Mouse (Mus musculus) midbrain, embryonic 12.5 days (tissue): ENCODE data around the gene Agbl1. TPM values are rescaled to one million over a fixed set of nuclear protein-coding genes. Genes with fewer than 3 reads are reported as not detected.

Experiments used
- ATAC-seq: fragments of 200-750 bp; cut with Nextera tagmentation; 2 replicates; pipeline ENCODE4 v1.8.0; 2017; ENCODE audit warnings: low read depth, moderate TSS enrichment, moderate library complexity; ENCODE audit not compliant: low FRiP score
- H3K27ac ChIP-seq: fragments of 300-500 bp; sonication (generic); replicated peaks from 2 replicates; pipeline ENCODE4 v1.5.1; 2016; ENCODE audit warnings: mild to moderate bottlenecking
- H3K27me3 ChIP-seq: fragments of 300-500 bp; sonication (generic); 2 replicates; pipeline ENCODE4 v1.6.1; 2016; ENCODE audit warnings: mild to moderate bottlenecking
- H3K36me3 ChIP-seq: fragments of 300-500 bp; sonication (generic); 2 replicates; pipeline ENCODE4 v1.6.1; 2016
- H3K4me1 ChIP-seq: fragments of 300-500 bp; sonication (generic); 2 replicates; pipeline ENCODE4 v1.6.1; 2016
- H3K4me2 ChIP-seq: fragments of 300-500 bp; sonication (generic); replicated peaks from 2 replicates; pipeline ENCODE4 v1.6.1; 2016; ENCODE audit warnings: mild to moderate bottlenecking, moderate library complexity
- H3K4me3 ChIP-seq: fragments of 300-500 bp; sonication (generic); 2 replicates; pipeline ENCODE4 v1.5.1; 2016; ENCODE audit warnings: mild to moderate bottlenecking
- H3K9ac ChIP-seq: fragments of 300-500 bp; sonication (generic); replicated peaks from 2 replicates; pipeline ENCODE4 v1.6.1; 2016; ENCODE audit warnings: mild to moderate bottlenecking, moderate library complexity
- H3K9me3 ChIP-seq: fragments of 300-500 bp; sonication (generic); 2 replicates; pipeline ENCODE4 v1.6.1; 2016; ENCODE audit warnings: mild to moderate bottlenecking
- WGBS: fragments of 180-500 bp; shearing (Covaris S2); methylation state at CpG from one replicate; pipeline ENCODE4 v1.1.7; 2016; 5-methylcytosine and 5-hydroxymethylcytosine counted together
- polyA plus RNA-seq: library from polyadenylated mRNA; unstranded; fragments of >200 nt; fragmentation: Nextera tagmentation; extraction: Ambion mirVana; gene quantifications from 2 replicates; pipeline ENCODE4 v1.2.1, GENCODE M21; 2016

The Agbl1 gene
- polyA plus RNA-seq, 1 experiment from 2014 or later = 0.06 TPM

DNA sequence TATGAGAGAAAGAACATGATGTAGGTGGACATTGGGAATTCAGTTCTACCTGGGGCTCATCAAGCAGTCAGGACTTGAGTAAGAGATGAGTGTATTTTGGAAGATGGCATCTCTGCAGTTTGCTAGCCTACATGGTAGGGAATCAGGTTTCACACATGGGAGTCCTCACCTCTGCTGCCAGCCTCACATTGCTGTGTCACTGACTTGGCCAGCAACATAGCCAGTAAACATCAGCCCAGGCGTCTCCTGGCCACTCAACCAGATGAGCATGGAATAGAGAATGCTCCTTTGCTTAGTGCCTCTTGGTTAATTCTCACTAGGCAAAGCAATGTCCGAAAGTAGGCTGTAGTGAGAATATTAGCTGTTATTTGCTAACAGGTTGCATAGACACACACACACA is 255.9 kb downstream of the Agbl1 start:
- no peaks in the 10 kb centered on the region for H3K36me3 ChIP-seq
- no peaks in the 10 kb centered on the region for H3K27me3 ChIP-seq
- H3K9me3 ChIP-seq = no peaks in the 10 kb centered on the region
- H3K9ac ChIP-seq = no peak overlapping the region
- no peak overlapping the region for H3K4me3 ChIP-seq
- no peak overlapping the region for H3K4me2 ChIP-seq
- H3K27ac ChIP-seq = no peak overlapping the region
- ATAC-seq = no peak
- no peaks in the 10 kb centered on the region for H3K4me1 ChIP-seq
- 92% methylated on average over 2 of the region's 2 CpGs for WGBS

DNA sequence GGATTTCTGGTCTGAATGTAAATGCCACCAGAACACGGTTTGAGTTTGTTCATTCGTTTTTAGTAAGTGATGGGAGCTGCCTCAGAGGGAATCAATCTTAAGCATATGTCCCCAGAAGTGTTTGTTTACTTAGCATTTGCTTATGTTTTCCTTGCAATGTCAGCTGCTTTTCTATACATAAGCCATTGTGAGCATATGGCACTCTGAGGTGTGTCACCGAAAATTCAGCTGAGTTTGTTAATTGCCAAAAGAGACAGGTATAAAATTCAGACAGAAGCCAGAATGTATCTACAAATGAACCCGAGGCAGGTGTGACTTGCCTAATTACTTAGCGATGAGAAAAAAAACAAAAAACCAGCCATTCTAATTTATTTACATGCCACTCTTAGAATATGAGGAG is 257.8 kb downstream of the Agbl1 start:
- no peak for ATAC-seq
- H3K9me3 ChIP-seq = no peaks in the 10 kb centered on the region
- no peaks in the 10 kb centered on the region for H3K36me3 ChIP-seq
- WGBS = 86% methylated on average over 5 of the region's 5 CpGs
- H3K27me3 ChIP-seq = no peaks in the 10 kb centered on the region
- H3K4me3 ChIP-seq = no peak overlapping the region
- H3K4me2 ChIP-seq = no peak overlapping the region
- no peaks in the 10 kb centered on the region for H3K4me1 ChIP-seq
- no peak overlapping the region for H3K27ac ChIP-seq
- H3K9ac ChIP-seq = no peak overlapping the region

DNA sequence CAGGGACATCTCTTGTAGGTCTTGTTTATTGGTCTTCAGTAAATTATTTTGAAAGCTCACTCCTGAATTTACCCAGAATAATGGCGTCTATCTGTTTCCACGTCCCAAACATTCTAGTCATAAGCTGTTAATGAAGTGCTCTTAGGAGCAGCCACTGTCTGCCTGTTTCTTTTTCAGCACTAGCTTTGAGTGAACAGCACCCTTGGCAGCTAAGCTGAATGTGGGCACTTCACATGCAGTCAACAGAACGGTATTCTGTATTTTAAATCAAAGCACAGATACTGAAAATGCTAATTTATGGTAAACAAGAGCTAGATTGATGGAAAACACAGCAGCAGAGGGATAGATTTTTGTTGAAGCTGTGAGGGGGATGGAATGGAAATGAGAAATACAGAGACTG is 294.6 kb downstream of the Agbl1 start:
- Histone ChIP-seq H3K4me2 (no peak overlapping the region), H3K36me3 (no peaks in the 10 kb centered on the region), H3K9me3 (no peaks in the 10 kb centered on the region), H3K27ac (no peak overlapping the region), H3K4me3 (no peak overlapping the region), H3K4me1 (no peaks in the 10 kb centered on the region), H3K27me3 (no peaks in the 10 kb centered on the region), H3K9ac (no peak overlapping the region)
- no peak for ATAC-seq
- WGBS = 46% methylated on average over 3 of the region's 3 CpGs

DNA sequence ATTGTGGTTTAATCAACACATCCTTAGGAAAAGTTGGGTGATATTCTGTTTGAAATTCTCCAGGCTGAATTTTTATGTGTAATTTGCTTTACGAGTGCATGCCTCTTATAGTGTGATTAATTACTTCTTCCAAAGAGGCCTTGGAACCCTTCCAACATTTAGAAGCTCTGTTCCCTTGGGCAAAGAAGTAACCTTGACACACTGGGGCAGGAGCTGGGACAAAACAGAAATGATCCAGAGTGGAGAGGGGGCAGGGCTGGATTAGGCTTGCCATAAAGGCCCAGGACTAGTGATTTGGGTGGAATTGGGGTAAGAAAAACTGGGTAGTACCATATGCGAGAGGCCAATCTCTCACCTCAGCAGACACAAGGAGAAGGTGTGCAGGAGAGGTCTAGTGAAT is 316.8 kb downstream of the Agbl1 start:
- H3K4me3 ChIP-seq = no peak overlapping the region
- no peak overlapping the region for H3K9ac ChIP-seq
- H3K9me3 ChIP-seq = no peaks in the 10 kb centered on the region
- H3K27ac ChIP-seq = no peak overlapping the region
- H3K27me3 ChIP-seq = no peaks in the 10 kb centered on the region
- WGBS = 83% methylated on average over 2 of the region's 2 CpGs
- no peak for ATAC-seq
- no peaks in the 10 kb centered on the region for H3K36me3 ChIP-seq
- no peak overlapping the region for H3K4me2 ChIP-seq
- no peaks in the 10 kb centered on the region for H3K4me1 ChIP-seq

DNA sequence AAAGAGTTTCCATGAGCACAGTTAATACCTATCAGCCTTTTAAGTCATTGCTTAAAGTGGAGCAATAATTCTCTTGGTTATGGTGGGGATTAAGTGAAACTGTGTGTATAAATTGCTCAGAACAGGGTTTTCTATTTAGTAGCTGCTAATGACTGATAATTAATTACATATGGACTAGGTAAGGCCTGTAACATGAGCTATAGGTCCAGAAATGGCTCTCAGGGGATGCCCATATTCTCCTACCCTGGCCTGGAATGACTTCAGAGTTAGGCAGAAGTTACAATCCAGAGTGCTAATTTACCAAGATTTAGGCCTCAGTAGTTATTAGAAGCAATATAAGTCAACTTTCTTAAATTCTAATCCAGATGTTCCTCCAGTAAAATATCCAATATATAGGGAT is 317.6 kb downstream of the Agbl1 start:
- H3K4me1 ChIP-seq = no peaks in the 10 kb centered on the region
- H3K27me3 ChIP-seq = no peaks in the 10 kb centered on the region
- no peak overlapping the region for H3K9ac ChIP-seq
- no peak overlapping the region for H3K4me3 ChIP-seq
- ATAC-seq = no peak
- no peaks in the 10 kb centered on the region for H3K36me3 ChIP-seq
- H3K27ac ChIP-seq = no peak overlapping the region
- H3K4me2 ChIP-seq = no peak overlapping the region
- no peaks in the 10 kb centered on the region for H3K9me3 ChIP-seq

DNA sequence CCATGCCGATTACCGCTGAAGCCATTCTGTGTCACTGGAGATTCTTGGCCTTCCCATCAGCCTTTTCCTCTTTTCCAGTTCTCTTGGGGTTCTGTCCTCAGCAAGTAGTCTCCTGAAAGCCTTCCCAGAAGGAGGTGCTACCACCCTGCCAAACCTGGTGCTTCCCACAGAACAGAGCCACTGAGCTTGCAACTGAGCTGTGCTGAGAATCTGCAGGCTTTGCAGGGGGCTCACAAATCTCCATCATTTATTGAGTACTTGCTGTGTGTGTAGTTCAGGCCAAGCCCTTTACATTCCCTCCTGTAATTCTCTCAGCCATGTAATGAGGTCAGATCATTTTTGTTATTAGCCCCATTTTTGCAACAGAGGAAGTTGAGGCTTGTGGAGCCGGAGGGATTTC is 322.2 kb downstream of the Agbl1 start:
- Histone ChIP-seq H3K9me3 (no peaks in the 10 kb centered on the region), H3K36me3 (no peaks in the 10 kb centered on the region), H3K4me2 (no peak overlapping the region), H3K27ac (no peak overlapping the region), H3K4me3 (no peak overlapping the region), H3K9ac (no peak overlapping the region), H3K4me1 (no peaks in the 10 kb centered on the region), H3K27me3 (no peaks in the 10 kb centered on the region)
- 88% methylated on average over 3 of the region's 3 CpGs for WGBS
- no peak for ATAC-seq

DNA sequence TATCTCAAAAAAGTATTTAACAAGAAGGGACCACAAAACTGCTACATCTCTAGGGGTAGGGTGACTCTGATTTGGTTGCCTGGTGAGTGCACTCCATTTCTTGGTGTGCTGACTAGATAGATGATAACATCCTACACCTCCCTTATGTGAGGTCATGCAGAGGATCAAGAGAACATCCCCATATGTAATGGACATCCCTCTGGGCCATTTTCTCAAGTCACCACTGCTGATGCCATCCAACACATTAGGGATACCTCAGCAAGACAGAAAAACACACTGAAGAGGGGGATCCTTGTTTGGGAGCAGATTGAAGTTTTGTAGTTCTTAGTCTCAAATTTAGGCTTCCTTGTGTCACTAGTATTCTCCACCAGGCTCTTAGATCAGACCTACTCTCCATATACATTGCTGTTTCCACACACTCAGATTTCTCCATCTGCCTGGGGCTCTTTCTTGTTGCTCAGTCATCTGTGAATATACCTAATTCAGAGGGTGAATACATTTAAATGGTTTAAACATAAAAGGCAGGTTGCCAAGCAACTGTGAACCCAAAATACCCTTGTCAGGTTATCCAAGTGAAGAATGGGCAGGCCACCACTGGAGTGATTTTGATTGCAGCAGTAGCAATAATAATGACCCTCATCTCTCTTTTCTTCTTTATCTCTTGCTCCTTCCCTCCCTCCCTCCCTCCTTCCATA is 331.0 kb downstream of the Agbl1 start:
- Histone ChIP-seq H3K4me2 (no peak overlapping the region), H3K9me3 (no peaks in the 10 kb centered on the region), H3K27ac (no peak overlapping the region), H3K4me1 (peaks cover 18% of the 10 kb centered on the region; the same call in 1 of the 2 replicates), H3K9ac (no peak overlapping the region), H3K4me3 (no peak overlapping the region), H3K36me3 (no peaks in the 10 kb centered on the region), H3K27me3 (no peaks in the 10 kb centered on the region)
- ATAC-seq = peak; percentile 86

DNA sequence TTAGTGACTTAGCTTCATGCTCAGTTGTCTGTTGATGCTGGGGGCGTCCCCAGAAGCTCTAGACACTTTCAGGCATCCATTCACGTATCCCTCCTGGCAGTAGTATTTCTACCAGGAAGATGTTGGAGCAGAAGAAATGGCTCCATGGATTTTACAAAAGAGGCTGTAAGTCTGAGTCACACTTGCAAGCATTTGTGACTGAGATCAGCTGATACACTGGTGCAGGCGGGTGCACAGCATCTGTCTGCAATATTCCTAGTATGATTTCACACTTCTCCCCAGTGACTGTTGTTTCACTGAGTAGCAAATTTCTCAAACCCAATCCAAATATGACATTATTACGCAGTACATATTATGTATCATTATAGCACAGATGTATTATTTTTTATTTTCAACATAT is 332.8 kb downstream of the Agbl1 start:
- no peak overlapping the region for H3K4me2 ChIP-seq
- no peaks in the 10 kb centered on the region for H3K9me3 ChIP-seq
- H3K36me3 ChIP-seq = no peaks in the 10 kb centered on the region
- 86% methylated on average over 4 of the region's 4 CpGs for WGBS
- peaks cover 18% of the 10 kb centered on the region; the same call in 1 of the 2 replicates for H3K4me1 ChIP-seq
- no peaks in the 10 kb centered on the region for H3K27me3 ChIP-seq
- H3K4me3 ChIP-seq = no peak overlapping the region
- no peak overlapping the region for H3K27ac ChIP-seq
- H3K9ac ChIP-seq = no peak overlapping the region
- no peak for ATAC-seq

DNA sequence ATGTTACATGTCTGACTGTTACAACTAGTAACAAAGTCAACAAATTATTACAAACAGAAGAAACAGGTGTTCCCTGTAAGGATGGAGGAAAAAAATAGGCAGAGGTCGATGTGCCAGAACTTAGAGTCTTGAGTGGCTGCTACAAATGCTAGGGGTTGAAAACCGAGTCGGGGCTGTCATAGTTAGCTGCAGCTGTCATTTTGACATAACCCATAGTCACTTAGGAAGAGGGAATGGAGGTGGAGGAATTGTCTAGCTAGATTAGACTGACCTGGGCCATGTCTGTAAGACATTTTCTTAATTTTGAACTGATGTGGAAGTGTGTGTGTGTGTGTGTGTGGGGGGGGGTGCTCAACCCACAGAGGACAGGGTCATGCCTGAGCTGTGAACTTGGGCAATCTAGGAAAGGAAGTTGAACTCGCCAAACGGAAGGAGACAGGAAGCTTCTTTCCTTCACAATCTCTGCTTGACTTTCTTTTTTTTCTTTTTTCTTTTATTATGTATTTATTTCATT is 364.9 kb downstream of the Agbl1 start:
- H3K4me3 ChIP-seq = no peak overlapping the region
- H3K27me3 ChIP-seq = no peaks in the 10 kb centered on the region
- H3K4me2 ChIP-seq = no peak overlapping the region
- no peak overlapping the region for H3K27ac ChIP-seq
- H3K9me3 ChIP-seq = no peaks in the 10 kb centered on the region
- H3K9ac ChIP-seq = no peak overlapping the region
- 83% methylated on average over 5 of the region's 5 CpGs for WGBS
- ATAC-seq = no peak
- no peaks in the 10 kb centered on the region for H3K36me3 ChIP-seq
- H3K4me1 ChIP-seq = 0 out of 2 replicates have a peak, but pooled peaks cover 3% of the 10 kb centered on the region

DNA sequence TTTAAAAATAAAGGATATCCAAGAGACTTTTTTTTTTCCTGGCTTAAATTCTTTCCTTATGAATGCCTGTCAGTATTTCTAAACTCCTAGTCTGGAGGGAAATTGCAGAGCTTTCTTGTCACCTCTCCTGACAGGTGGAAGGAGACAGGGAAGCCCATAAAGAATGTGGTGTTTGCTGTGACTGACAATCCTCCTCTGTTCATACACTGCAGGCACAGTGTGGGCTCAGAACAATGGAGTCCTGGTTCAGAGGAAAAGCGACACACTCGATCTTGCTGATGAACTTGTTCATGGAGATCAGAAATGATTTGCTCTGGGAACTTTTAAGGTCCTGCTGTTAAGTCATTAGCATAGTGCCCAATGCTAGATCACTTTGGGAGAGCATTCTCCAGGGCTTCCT is 368.1 kb downstream of the Agbl1 start:
- Histone ChIP-seq H3K4me3 (no peak overlapping the region), H3K4me2 (no peak overlapping the region), H3K36me3 (no peaks in the 10 kb centered on the region), H3K9me3 (no peaks in the 10 kb centered on the region), H3K27ac (no peak overlapping the region), H3K9ac (no peak overlapping the region), H3K4me1 (0 out of 2 replicates have a peak, but pooled peaks cover 3% of the 10 kb centered on the region), H3K27me3 (no peaks in the 10 kb centered on the region)
- peak; percentile 63; the same call in 1 of the 2 replicates for ATAC-seq
- WGBS = 27% methylated on average over 2 of the region's 2 CpGs

DNA sequence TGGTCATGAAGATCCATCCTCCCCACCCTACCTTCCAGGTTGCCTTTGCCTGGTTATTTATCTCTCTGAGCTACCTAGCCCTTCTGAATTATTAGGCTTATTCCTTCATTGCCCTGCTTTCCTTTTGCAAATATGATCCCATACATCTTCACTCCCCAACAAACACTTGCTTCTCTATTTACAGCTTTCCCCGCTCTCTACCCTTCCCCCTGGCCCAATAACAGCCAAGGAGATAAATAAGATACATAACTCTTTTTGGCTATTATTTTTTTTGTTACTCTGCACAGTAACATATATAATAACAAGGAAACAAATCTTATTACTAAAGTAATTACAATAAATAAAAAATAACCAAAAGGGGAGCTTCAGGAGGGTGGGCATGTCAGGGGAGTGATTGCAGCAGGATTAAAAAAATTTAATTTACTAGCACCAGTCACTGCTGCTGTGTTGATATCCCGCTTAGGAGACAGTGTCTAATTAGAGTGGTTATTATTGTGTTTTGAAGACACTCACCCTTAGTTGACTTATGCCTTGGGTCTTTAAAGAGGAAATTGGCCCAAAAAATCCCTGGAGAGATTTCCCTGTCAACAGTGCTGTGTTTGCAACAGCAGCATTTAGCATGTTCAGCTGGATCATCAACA is 370.5 kb downstream of the Agbl1 start:
- Histone ChIP-seq H3K4me1 (0 out of 2 replicates have a peak, but pooled peaks cover 3% of the 10 kb centered on the region), H3K4me3 (no peak overlapping the region), H3K27ac (no peak overlapping the region), H3K27me3 (no peaks in the 10 kb centered on the region), H3K9ac (no peak overlapping the region), H3K36me3 (no peaks in the 10 kb centered on the region), H3K4me2 (no peak overlapping the region), H3K9me3 (no peaks in the 10 kb centered on the region)
- 79% methylated on average over 2 of the region's 2 CpGs for WGBS
- ATAC-seq = no peak

DNA sequence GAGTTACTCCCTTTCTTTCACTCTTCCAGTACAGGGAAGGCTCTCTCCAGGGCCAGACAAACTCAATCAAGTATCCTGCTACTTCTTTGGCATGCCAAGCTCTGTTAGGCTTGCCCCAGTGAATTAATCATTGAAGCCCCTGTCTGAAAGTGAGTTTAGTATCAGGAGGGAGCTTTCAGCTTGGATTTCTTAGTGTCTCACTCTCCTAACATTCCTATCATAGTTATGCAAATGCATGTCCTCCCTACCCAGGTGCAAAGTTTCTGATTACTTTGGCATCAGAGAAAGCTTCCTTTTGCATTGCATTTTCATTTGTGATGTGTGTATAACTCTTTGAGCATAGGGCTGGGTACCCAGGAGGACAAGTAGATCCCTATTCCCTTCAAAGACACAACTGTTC is 399.8 kb downstream of the Agbl1 start:
- H3K27ac ChIP-seq = no peak overlapping the region
- H3K36me3 ChIP-seq = no peaks in the 10 kb centered on the region
- ATAC-seq = no peak
- no peak overlapping the region for H3K4me2 ChIP-seq
- no peaks in the 10 kb centered on the region for H3K9me3 ChIP-seq
- H3K4me1 ChIP-seq = no peaks in the 10 kb centered on the region
- no peak overlapping the region for H3K4me3 ChIP-seq
- no peaks in the 10 kb centered on the region for H3K27me3 ChIP-seq
- no peak overlapping the region for H3K9ac ChIP-seq
